Mouse (Mus musculus) limb, embryonic 15.5 days (tissue): ENCODE measurements at regions not wholly inside any gene's neighbourhood (a gene's known extent, or its start where the extent isn't known, plus 50 kb on each side); places are given as distances from the start of the nearest gene placed in this dataset.
"Not testable (repeated sequence)": the region's sequence is repeated elsewhere in the genome, so short reads cannot be mapped to it uniquely, and the experiment has no call there.

Source experiments
- ATAC-seq: fragments of 200-750 bp; cut with Nextera tagmentation; 2 replicates; pipeline ENCODE4 v1.8.0; 2017; ENCODE audit warnings: low read depth, moderate TSS enrichment; ENCODE audit not compliant: insufficient number of reproducible peaks, low FRiP score, low TSS enrichment
- H3K27ac ChIP-seq: fragments of 300-500 bp; sonication (generic); 2 replicates; pipeline ENCODE4 v1.5.1; 2015; ENCODE audit warnings: moderate library complexity, mild to moderate bottlenecking, inconsistent platforms
- H3K27me3 ChIP-seq: fragments of 300-500 bp; sonication (generic); 2 replicates; pipeline ENCODE4 v1.6.1; 2015; ENCODE audit warnings: inconsistent platforms
- H3K36me3 ChIP-seq: fragments of 300-500 bp; sonication (generic); 2 replicates; pipeline ENCODE4 v1.6.1; 2015; ENCODE audit warnings: inconsistent platforms
- H3K4me1 ChIP-seq: fragments of 300-500 bp; sonication (generic); 2 replicates; pipeline ENCODE4 v1.6.1; 2015; ENCODE audit warnings: inconsistent platforms
- H3K4me2 ChIP-seq: fragments of 300-500 bp; sonication (generic); 2 replicates; pipeline ENCODE4 v1.6.1; 2015; ENCODE audit warnings: mild to moderate bottlenecking, inconsistent platforms
- H3K4me3 ChIP-seq: fragments of 300-500 bp; sonication (generic); 2 replicates; pipeline ENCODE4 v1.5.1; 2015; ENCODE audit warnings: mild to moderate bottlenecking, inconsistent platforms
- H3K9ac ChIP-seq: fragments of 300-500 bp; sonication (generic); 2 replicates; pipeline ENCODE4 v1.6.1; 2015; ENCODE audit warnings: inconsistent platforms
- H3K9me3 ChIP-seq: fragments of 300-500 bp; sonication (generic); 2 replicates; pipeline ENCODE4 v1.6.1; 2016; ENCODE audit warnings: inconsistent platforms
- WGBS: fragments of 180-500 bp; shearing (Covaris S2); methylation state at CpG from one replicate; pipeline ENCODE4 v1.1.7; 2015; 5-methylcytosine and 5-hydroxymethylcytosine counted together

GRCm38 (mm10) chrX:159080508-159080907 lies 129.6 kb upstream of the Rps6ka3 start:
- WGBS: 74% methylated on average over 2 of the region's 2 CpGs
- no peaks in the 10 kb centered on the region for H3K9me3 ChIP-seq
- no peak overlapping the region for H3K4me3 ChIP-seq
- ATAC-seq: no peak
- peaks cover 8% of the 10 kb centered on the region; the same call in 1 of the 2 replicates for H3K27me3 ChIP-seq
- no peaks in the 10 kb centered on the region for H3K4me1 ChIP-seq
- H3K9ac ChIP-seq: no peak overlapping the region
- no peak overlapping the region for H3K4me2 ChIP-seq
- no peak overlapping the region for H3K27ac ChIP-seq
- H3K36me3 ChIP-seq: no peaks in the 10 kb centered on the region

- H3K27me3 ChIP-seq, H3K27ac ChIP-seq, H3K36me3 ChIP-seq, H3K9ac ChIP-seq, H3K4me2 ChIP-seq, H3K9me3 ChIP-seq, H3K4me1 ChIP-seq, ATAC-seq, H3K4me3 ChIP-seq: not testable (repeated sequence)
- 93% methylated on average over 6 of the region's 6 CpGs for WGBS
Observed at GRCm38 (mm10) chrX:159110651-159111050, 99.5 kb upstream of the Rps6ka3 start.

GRCm38 (mm10) chrX:159116210-159116609 lies 93.9 kb upstream of the Rps6ka3 start:
- Histone ChIP-seq H3K4me3 (no peak overlapping the region), H3K4me1 (no peaks in the 10 kb centered on the region), H3K27ac (no peak overlapping the region), H3K9me3 (no peaks in the 10 kb centered on the region), H3K9ac (no peak overlapping the region), H3K4me2 (no peak overlapping the region), H3K27me3 (no peaks in the 10 kb centered on the region), H3K36me3 (no peaks in the 10 kb centered on the region)
- no peak for ATAC-seq

DNA sequence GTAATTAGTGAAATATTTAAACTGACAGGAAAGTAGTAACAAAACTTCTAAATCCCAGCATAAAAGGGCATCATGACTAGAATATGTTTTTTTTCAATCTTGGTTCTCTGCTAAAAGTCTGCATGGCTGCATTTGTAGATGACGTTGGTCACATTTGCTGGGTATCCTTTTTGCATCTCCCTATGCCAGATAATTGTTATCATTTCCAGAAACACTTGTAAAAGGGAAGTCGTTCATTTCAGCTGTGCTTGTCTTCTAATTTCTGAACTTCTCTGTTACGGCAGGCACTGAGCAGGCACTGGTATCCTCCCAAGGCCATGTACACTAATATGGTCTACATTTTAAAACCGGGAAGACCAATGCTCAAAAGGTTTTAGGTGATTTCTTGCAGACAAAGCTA lies 69.6 kb upstream of the Rps6ka3 start:
- Histone ChIP-seq H3K9ac (no peak overlapping the region), H3K4me3 (no peak overlapping the region), H3K4me2 (no peak overlapping the region), H3K9me3 (no peaks in the 10 kb centered on the region), H3K27me3 (no peaks in the 10 kb centered on the region), H3K27ac (no peak overlapping the region), H3K4me1 (no peaks in the 10 kb centered on the region), H3K36me3 (no peaks in the 10 kb centered on the region)
- ATAC-seq: no peak
- 71% methylated on average over 4 of the region's 4 CpGs for WGBS

DNA sequence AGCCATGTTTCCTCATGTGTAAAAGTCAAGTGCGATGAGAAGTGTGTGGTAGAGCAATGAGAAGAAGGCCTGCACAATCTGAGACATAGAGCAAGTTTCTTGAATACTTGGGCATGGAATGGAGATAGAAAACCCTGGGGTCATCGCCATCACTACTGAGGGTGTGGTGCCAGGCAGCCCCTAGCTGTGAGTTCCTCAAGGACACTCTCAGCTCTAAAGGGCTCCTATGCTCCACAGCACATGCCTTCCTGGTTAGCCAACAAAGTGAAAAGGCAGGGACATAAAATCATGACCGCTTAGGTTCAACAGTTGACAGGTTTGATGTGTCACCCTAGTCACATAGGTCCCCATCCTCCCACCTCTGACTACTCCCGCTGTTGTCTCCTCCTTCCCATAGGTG lies 66.8 kb upstream of the Rps6ka3 start:
- no peak for ATAC-seq
- Histone ChIP-seq H3K4me3 (no peak overlapping the region), H3K36me3 (no peaks in the 10 kb centered on the region), H3K27ac (no peak overlapping the region), H3K27me3 (no peaks in the 10 kb centered on the region), H3K4me1 (no peaks in the 10 kb centered on the region), H3K9ac (no peak overlapping the region), H3K9me3 (no peaks in the 10 kb centered on the region), H3K4me2 (no peak overlapping the region)
- WGBS: 80% methylated on average over 4 of the region's 4 CpGs

DNA sequence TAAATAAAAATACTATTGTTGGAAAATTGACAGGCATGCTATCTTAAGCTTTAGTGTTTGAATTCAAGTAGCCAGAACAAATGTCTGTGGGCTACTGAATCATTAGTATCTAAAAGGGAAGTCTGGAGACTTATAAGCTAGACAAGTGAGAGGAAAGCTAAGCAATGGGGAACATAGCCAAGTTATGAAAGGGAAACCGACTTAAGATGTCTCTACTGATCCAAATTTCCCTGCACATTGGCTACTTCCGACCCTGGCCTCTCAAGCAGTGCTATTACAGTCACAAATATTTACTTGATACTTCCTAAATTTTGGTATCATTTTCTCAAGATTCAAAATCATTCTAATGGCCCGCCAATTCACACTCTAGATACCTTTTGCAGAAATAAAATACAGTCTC lies 65.4 kb upstream of the Rps6ka3 start:
- Histone ChIP-seq H3K4me1 (no peaks in the 10 kb centered on the region), H3K36me3 (no peaks in the 10 kb centered on the region), H3K9ac (no peak overlapping the region), H3K27me3 (no peaks in the 10 kb centered on the region), H3K27ac (no peak overlapping the region), H3K4me2 (no peak overlapping the region), H3K9me3 (no peaks in the 10 kb centered on the region), H3K4me3 (no peak overlapping the region)
- 70% methylated on average over 3 of the region's 3 CpGs for WGBS
- no peak for ATAC-seq

DNA sequence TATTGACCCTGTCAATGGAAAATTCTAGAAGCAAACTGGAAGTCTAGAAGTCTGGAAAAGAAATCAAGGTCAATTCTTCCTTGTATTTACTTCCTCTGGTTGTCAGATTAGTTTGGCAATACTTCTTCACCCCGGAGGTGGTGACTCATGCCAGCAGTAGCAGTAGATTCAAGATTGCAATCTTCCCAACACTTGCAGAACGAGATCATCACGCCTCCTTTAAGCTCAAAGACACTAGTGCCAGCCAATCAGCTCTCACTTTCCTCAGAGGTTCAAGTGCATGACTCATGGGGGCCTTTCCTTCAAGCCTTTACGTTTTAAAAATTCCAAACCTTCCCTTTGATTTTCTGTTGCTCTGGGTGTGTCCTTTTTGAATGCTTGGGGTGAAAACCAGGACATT lies 64.9 kb upstream of the Rps6ka3 start:
- no peak for ATAC-seq
- Histone ChIP-seq H3K9ac (no peak overlapping the region), H3K4me2 (no peak overlapping the region), H3K9me3 (no peaks in the 10 kb centered on the region), H3K27ac (no peak overlapping the region), H3K4me1 (no peaks in the 10 kb centered on the region), H3K27me3 (no peaks in the 10 kb centered on the region), H3K36me3 (no peaks in the 10 kb centered on the region), H3K4me3 (no peak overlapping the region)
- WGBS: 58% methylated on average over 4 of the region's 4 CpGs

DNA sequence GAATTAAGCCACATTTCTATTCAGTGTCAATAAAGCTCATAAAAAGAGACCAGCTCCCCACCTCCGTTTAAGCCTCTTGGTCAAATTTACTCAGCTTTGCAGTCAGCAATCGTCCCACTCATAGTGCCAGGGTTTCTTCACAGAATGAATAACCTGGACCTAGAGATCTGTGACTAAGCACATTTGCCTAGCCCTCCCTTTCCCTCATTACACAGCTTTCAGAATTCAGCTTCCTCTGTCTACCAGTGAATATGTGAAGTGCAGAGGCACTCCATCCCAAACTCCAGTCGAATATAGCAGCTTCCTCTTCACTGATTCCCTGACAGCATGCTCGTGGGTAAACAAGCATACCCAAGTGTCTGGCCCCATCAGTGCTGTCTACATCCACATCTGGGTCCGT lies 54.3 kb upstream of the Rps6ka3 start:
- no peak overlapping the region for H3K4me2 ChIP-seq
- ATAC-seq: no peak
- H3K9me3 ChIP-seq: no peaks in the 10 kb centered on the region
- WGBS: 61% methylated on average over 5 of the region's 5 CpGs
- no peaks in the 10 kb centered on the region for H3K4me1 ChIP-seq
- H3K27ac ChIP-seq: no peak overlapping the region
- no peaks in the 10 kb centered on the region for H3K27me3 ChIP-seq
- no peak overlapping the region for H3K4me3 ChIP-seq
- no peaks in the 10 kb centered on the region for H3K36me3 ChIP-seq
- H3K9ac ChIP-seq: no peak overlapping the region

GRCm38 (mm10) chrX:159156976-159157375 lies 53.1 kb upstream of the Rps6ka3 start:
- no peak overlapping the region for H3K4me2 ChIP-seq
- no peak overlapping the region for H3K27ac ChIP-seq
- no peak overlapping the region for H3K9ac ChIP-seq
- no peaks in the 10 kb centered on the region for H3K4me1 ChIP-seq
- no peak overlapping the region for H3K4me3 ChIP-seq
- ATAC-seq: no peak
- no peaks in the 10 kb centered on the region for H3K9me3 ChIP-seq
- no peaks in the 10 kb centered on the region for H3K27me3 ChIP-seq
- no peaks in the 10 kb centered on the region for H3K36me3 ChIP-seq
- 59% methylated on average over 4 of the region's 4 CpGs for WGBS

GRCm38 (mm10) chrX:159159727-159160126 lies 50.4 kb upstream of the Rps6ka3 start:
- H3K4me1 ChIP-seq: no peaks in the 10 kb centered on the region
- H3K4me2 ChIP-seq: no peak overlapping the region
- no peak for ATAC-seq

More at GRCm38 (mm10) chrX:159159727-159160126, 50.4 kb upstream of the Rps6ka3 start:
- Histone ChIP-seq H3K9me3 (no peaks in the 10 kb centered on the region), H3K27ac (no peak overlapping the region), H3K4me3 (no peak overlapping the region), H3K36me3 (no peaks in the 10 kb centered on the region), H3K9ac (no peak overlapping the region), H3K27me3 (no peaks in the 10 kb centered on the region)
- WGBS: 84% methylated on average over 2 of the region's 2 CpGs
